Mouse (Mus musculus): ENCODE data around the gene Pgam5.

DNA sequence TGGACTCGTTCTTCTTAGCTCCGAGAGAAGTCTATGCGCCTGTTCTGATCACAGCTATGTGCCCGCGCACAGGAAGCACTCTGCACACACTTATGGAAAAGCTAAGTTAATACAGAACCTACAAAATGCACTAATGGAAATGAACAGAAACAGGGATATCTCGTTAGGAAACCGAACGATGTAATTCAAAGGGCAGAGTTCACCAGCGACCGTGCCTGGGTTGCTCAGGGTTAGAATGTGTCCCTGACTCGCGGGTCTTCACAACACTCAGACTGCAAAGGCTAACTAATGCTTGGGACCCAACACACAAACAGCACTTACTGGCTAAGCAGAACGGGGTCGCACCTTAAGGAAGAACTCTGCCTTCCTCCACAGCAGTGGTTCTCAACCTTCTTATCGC is 15.4 kb upstream of the Pgam5 start:
- no peak for TF ChIP-seq CTCF (IDR thresholded peaks at IDR 0.05; ENCODE audit: extremely low read depth, insufficient read depth, insufficient read length, insufficient replicate concordance)
- no peak for TF ChIP-seq POLR2A (IDR thresholded peaks at IDR 0.05; ENCODE audit: low read depth, low read length)
